Mouse (Mus musculus) midbrain, embryonic 16.5 days (tissue): ENCODE results near the gene Socs5. TPM values are rescaled to one million over a fixed set of nuclear protein-coding genes. Genes with fewer than 3 reads are reported as not detected.

Source experiments
- ATAC-seq: fragments of 200-750 bp; cut with Nextera tagmentation; 2 replicates; pipeline ENCODE4 v1.8.0; 2017; ENCODE audit warnings: moderate TSS enrichment
- H3K27ac ChIP-seq: fragments of 300-500 bp; sonication (generic); 2 replicates; pipeline ENCODE4 v1.5.1; 2014; ENCODE audit warnings: mild to moderate bottlenecking, low read length, mixed read lengths
- H3K27me3 ChIP-seq: fragments of 300-500 bp; sonication (generic); 2 replicates; pipeline ENCODE4 v1.6.1; 2014; ENCODE audit warnings: low read depth, low read length, mixed read lengths; ENCODE audit not compliant: control insufficient read depth, insufficient read depth
- H3K36me3 ChIP-seq: fragments of 300-500 bp; sonication (generic); 2 replicates; pipeline ENCODE4 v1.6.1; 2014; ENCODE audit warnings: mild to moderate bottlenecking, low read length, moderate library complexity, mixed read lengths; ENCODE audit not compliant: control insufficient read depth, insufficient read depth
- H3K4me1 ChIP-seq: fragments of 300-500 bp; sonication (generic); 2 replicates; pipeline ENCODE4 v1.6.1; 2014; ENCODE audit warnings: mild to moderate bottlenecking, low read length, mixed read lengths; ENCODE audit not compliant: control insufficient read depth, insufficient read depth
- H3K4me2 ChIP-seq: fragments of 300-500 bp; sonication (generic); 2 replicates; pipeline ENCODE4 v1.6.1; 2014; ENCODE audit warnings: mild to moderate bottlenecking, low read length, mixed read lengths
- H3K4me3 ChIP-seq: fragments of 300-500 bp; sonication (generic); 2 replicates; pipeline ENCODE4 v1.5.1; 2014; ENCODE audit warnings: low read depth, mild to moderate bottlenecking, low read length, moderate library complexity, mixed read lengths
- H3K9ac ChIP-seq: fragments of 300-500 bp; sonication (generic); 2 replicates; pipeline ENCODE4 v1.6.1; 2014; ENCODE audit warnings: low read depth, low read length, mixed read lengths
- H3K9me3 ChIP-seq: fragments of 300-500 bp; sonication (generic); replicated peaks from 2 replicates; pipeline ENCODE4 v1.6.1; 2014; ENCODE audit warnings: mild to moderate bottlenecking, low read length, mixed read lengths; ENCODE audit not compliant: control insufficient read depth, poor library complexity, severe bottlenecking
- WGBS: fragments of 180-500 bp; shearing (Covaris S2); extraction: QIAGEN DNeasy Blood & Tissue Kit; methylation state at CpG from one replicate; pipeline ENCODE4 v1.1.7; 2014; 5-methylcytosine and 5-hydroxymethylcytosine counted together
- polyA plus RNA-seq: library from polyadenylated mRNA; unstranded; fragments of >200 nt; fragmentation: Nextera tagmentation; extraction: Ambion mirVana; gene quantifications from 2 replicates; pipeline ENCODE4 v1.2.1, GENCODE M21; 2015

Socs5 gene
- polyA plus RNA-seq, 1 experiment from 2014 or later, result 14.5 TPM

DNA sequence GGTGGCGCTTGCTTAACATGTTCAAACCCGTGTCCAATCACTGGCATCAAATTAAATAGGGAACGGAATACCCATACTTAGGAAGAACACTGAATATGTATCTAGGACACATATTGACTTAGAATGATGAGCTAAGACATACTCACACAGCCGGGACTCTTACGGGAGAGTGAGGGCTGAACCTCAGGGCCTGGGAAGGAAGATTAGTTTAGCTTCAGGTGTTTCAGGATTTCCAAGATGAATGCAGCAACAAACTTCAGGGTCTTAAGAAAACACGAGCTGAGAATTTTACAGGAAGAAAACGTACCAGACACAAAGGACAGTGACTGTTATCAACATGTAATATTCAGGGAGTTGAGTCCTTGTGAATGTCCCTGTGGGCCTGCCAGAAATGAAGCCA lies 26.8 kb upstream of the Socs5 start:
- WGBS, result 86% methylated on average over 7 of the region's 7 CpGs
- Histone ChIP-seq H3K4me3 (no peak overlapping the region), H3K36me3 (no peaks in the 10 kb centered on the region), H3K27ac (no peak overlapping the region), H3K9ac (no peak overlapping the region), H3K27me3 (no peaks in the 10 kb centered on the region), H3K4me2 (no peak overlapping the region), H3K4me1 (no peaks in the 10 kb centered on the region), H3K9me3 (no peaks in the 10 kb centered on the region)
- no peak for ATAC-seq

DNA sequence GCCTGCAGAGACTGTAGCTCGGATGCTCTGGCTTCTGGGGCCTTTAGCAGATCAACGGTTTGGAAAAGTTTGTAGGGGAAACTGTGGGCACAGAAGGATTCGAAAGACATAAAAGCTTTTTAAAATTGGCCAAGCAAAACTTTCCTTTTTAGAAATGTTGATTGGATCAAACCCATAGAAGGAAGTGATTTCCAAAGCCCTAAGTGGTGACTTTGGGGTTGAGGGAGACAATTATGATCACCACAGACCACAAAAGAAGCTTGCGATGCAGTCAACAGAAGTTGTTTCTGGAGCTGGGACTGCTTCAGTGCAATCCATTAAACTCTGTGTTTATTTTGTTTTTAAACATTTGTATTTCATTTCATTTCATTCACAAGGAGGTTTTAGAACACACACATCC lies 24.9 kb upstream of the Socs5 start:
- WGBS, result 78% methylated on average over 4 of the region's 4 CpGs
- no peak for ATAC-seq
- H3K36me3 ChIP-seq, result no peaks in the 10 kb centered on the region
- H3K4me2 ChIP-seq, result no peak overlapping the region
- no peaks in the 10 kb centered on the region for H3K9me3 ChIP-seq
- no peaks in the 10 kb centered on the region for H3K27me3 ChIP-seq
- H3K4me1 ChIP-seq, result no peaks in the 10 kb centered on the region
- no peak overlapping the region for H3K4me3 ChIP-seq
- no peak overlapping the region for H3K27ac ChIP-seq
- H3K9ac ChIP-seq, result no peak overlapping the region

DNA sequence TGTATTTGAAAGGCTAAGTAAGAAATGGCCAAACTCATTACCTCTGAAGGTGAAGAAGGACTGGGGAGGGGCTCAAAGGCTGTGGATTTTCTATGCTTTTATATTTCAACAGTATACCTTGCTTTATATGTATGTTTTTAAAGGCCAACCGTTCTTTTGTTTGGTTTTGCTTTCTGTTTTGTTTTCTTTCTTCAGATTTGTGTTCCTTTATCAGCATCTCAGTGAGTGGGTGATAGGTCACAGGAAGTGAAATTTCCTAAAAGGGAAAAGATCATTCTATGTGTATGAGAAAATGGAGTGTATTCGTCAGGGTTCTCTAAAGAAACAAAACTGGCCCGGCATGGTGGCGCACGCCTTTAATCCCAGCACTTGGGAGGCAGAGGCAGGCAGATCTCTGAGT lies 23.8 kb upstream of the Socs5 start:
- Histone ChIP-seq H3K9ac (no peak overlapping the region), H3K4me2 (no peak overlapping the region), H3K4me1 (no peaks in the 10 kb centered on the region), H3K36me3 (no peaks in the 10 kb centered on the region), H3K27ac (no peak overlapping the region), H3K9me3 (no peaks in the 10 kb centered on the region), H3K4me3 (no peak overlapping the region), H3K27me3 (no peaks in the 10 kb centered on the region)
- no peak for ATAC-seq
- 92% methylated on average over 5 of the region's 5 CpGs for WGBS

DNA sequence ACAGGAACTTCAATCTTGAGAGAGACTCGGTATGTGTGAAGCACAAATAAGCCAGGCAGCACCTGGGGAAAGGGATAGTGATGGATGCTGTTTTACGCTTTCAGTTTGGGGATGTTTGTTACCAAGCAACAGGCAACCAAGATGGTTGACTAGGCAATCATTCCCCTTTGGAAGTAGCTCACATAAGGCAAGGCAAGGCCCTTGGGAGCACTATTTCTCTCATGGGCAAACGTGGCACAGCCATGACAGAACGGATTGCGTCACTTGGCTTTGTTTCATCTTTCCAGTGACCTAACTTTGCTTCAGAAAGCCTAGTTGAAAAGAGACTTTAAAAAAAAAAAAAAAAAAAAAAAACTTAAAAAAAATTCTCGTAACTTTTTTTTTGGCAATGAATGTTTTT lies 21.8 kb upstream of the Socs5 start:
- ATAC-seq, result no peak
- Histone ChIP-seq H3K4me3 (no peak overlapping the region), H3K36me3 (no peaks in the 10 kb centered on the region), H3K9ac (no peak overlapping the region), H3K4me2 (no peak overlapping the region), H3K27ac (no peak overlapping the region), H3K9me3 (no peaks in the 10 kb centered on the region), H3K4me1 (no peaks in the 10 kb centered on the region), H3K27me3 (no peaks in the 10 kb centered on the region)
- WGBS, result 88% methylated on average over 6 of the region's 6 CpGs

GRCm38 (mm10) chr17:87089296-87089695 lies 18.2 kb upstream of the Socs5 start:
- no peak overlapping the region for H3K4me2 ChIP-seq
- H3K9ac ChIP-seq, result no peak overlapping the region
- H3K36me3 ChIP-seq, result no peaks in the 10 kb centered on the region
- no peaks in the 10 kb centered on the region for H3K27me3 ChIP-seq
- no peak for ATAC-seq
- no peaks in the 10 kb centered on the region for H3K9me3 ChIP-seq
- no peaks in the 10 kb centered on the region for H3K4me1 ChIP-seq
- 89% methylated on average over 7 of the region's 7 CpGs for WGBS
- no peak overlapping the region for H3K4me3 ChIP-seq
- H3K27ac ChIP-seq, result no peak overlapping the region

GRCm38 (mm10) chr17:87093061-87093460 lies 14.4 kb upstream of the Socs5 start:
- no peak overlapping the region for H3K4me2 ChIP-seq
- H3K27ac ChIP-seq, result no peak overlapping the region
- WGBS, result 71% methylated on average over 5 of the region's 5 CpGs
- no peaks in the 10 kb centered on the region for H3K36me3 ChIP-seq
- no peaks in the 10 kb centered on the region for H3K9me3 ChIP-seq
- H3K9ac ChIP-seq, result no peak overlapping the region
- no peak overlapping the region for H3K4me3 ChIP-seq
- no peaks in the 10 kb centered on the region for H3K27me3 ChIP-seq
- H3K4me1 ChIP-seq, result no peaks in the 10 kb centered on the region
- no peak for ATAC-seq

GRCm38 (mm10) chr17:87096951-87097350 lies 10.5 kb upstream of the Socs5 start:
- Histone ChIP-seq H3K9ac (no peak overlapping the region), H3K4me1 (no peaks in the 10 kb centered on the region), H3K27me3 (no peaks in the 10 kb centered on the region), H3K4me3 (no peak overlapping the region), H3K9me3 (no peaks in the 10 kb centered on the region), H3K36me3 (no peaks in the 10 kb centered on the region), H3K27ac (no peak overlapping the region), H3K4me2 (no peak overlapping the region)
- no peak for ATAC-seq
- WGBS, result 73% methylated on average over 2 of the region's 2 CpGs

DNA sequence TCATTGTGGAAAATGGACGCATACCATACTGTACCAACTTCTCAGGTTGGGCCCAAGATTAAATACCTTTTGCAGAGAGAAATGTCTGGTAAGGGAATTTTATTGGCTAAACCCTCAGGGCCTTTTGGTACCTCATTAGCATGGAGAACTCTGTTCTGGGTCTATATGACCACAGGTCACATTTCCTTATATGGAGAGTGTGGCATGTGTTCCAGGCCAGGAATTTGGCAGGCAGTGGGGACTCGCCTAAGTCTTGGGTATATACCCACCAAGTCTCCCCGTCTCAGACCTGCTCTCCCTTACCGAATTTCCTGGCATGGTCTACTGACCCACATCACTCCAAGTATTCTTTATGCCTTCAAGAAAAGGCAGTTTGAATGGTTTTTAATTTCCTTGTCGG lies 9.9 kb upstream of the Socs5 start:
- no peak overlapping the region for H3K27ac ChIP-seq
- H3K9ac ChIP-seq, result no peak overlapping the region
- no peak overlapping the region for H3K4me2 ChIP-seq
- ATAC-seq, result no peak
- H3K27me3 ChIP-seq, result no peaks in the 10 kb centered on the region
- no peaks in the 10 kb centered on the region for H3K36me3 ChIP-seq
- H3K4me1 ChIP-seq, result no peaks in the 10 kb centered on the region
- no peak overlapping the region for H3K4me3 ChIP-seq
- WGBS, result 89% methylated on average over 5 of the region's 5 CpGs
- no peaks in the 10 kb centered on the region for H3K9me3 ChIP-seq

DNA sequence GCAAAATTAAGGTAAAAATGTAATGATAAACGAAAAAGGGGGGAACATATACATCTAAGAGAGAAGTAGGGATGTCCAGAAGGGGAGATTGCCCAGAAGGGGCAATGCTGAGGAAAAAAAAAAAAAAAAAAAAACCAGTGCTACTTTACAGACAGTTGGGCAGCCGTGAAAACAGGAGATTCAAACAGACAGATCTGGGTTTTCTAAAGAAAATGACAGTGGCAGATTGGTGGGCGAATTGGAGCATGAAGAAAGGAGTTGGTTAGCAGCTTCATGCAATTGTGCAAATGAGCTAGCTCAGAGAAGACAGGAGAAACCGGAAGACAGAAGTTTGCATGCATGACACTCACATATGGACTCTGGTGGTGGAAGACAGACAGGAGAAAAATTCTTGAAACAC lies 6.5 kb upstream of the Socs5 start:
- H3K4me1 ChIP-seq, result peaks cover 3% of the 10 kb centered on the region; the same call in 1 of the 2 replicates

GRCm38 (mm10) chr17:87102636-87103035 lies 4.8 kb upstream of the Socs5 start:
- no peaks in the 10 kb centered on the region for H3K27me3 ChIP-seq
- 72% methylated on average over 8 of the region's 8 CpGs for whole genome bisulfite sequencing
- ATAC-seq, result no peak

More for the DNA sequence above, 6.5 kb upstream of the Socs5 start:
- no peaks in the 10 kb centered on the region for H3K36me3 ChIP-seq
- no peak overlapping the region for H3K4me2 ChIP-seq
- H3K27me3 ChIP-seq, result no peaks in the 10 kb centered on the region
- no peak overlapping the region for H3K4me3 ChIP-seq
- H3K9ac ChIP-seq, result no peak overlapping the region
- 72% methylated on average over 4 of the region's 4 CpGs for WGBS
- ATAC-seq, result no peak
- H3K9me3 ChIP-seq, result no peaks in the 10 kb centered on the region
- no peak overlapping the region for H3K27ac ChIP-seq

More at GRCm38 (mm10) chr17:87102636-87103035, 4.8 kb upstream of the Socs5 start:
- Histone ChIP-seq H3K4me1 (peaks cover 9% of the 10 kb centered on the region), H3K4me3 (no peak overlapping the region), H3K9ac (no peak overlapping the region), H3K27ac (no peak overlapping the region), H3K4me2 (no peak overlapping the region), H3K9me3 (no peaks in the 10 kb centered on the region), H3K36me3 (no peaks in the 10 kb centered on the region)
